Mouse (Mus musculus) adrenal gland, adult 18-20 months (tissue): ENCODE results near the gene Tln1. TPM values are rescaled to one million over a fixed set of nuclear protein-coding genes. Genes with fewer than 3 reads are reported as not detected.
"Not testable (repeated sequence)": the region's sequence is repeated elsewhere in the genome, so short reads cannot be mapped to it uniquely, and the experiment has no call there.

Experiments used
- DNase-seq, 2 experiments: peaks; one replicate each; pipeline ENCODE4 v3.0.0; 2021 to 2022; ENCODE audit warnings: low spot score in 2 of 2
- total RNA-seq, 2 experiments: library from RNA; stranded (reverse); gene quantifications; 1 replicate in 1 of 2; 2 replicates in 1 of 2; pipeline ENCODE4 v1.2.3; 2021

The Tln1 gene
- total RNA-seq, 2 experiments from 2014 or later: 167 to 208 TPM

- no peak for DNase-seq
Observed at GRCm38 (mm10) chr4:43507938-43508665, 54.4 kb downstream of the Tln1 start.

- DNase-seq: no peak
Observed at GRCm38 (mm10) chr4:43506536-43507185, 55.8 kb downstream of the Tln1 start, which contains the start of gene Car9. TSS of gene Car9 (plus strand) at chr4:43506966.

- DNase-seq: no peak
Observed at GRCm38 (mm10) chr4:43506074-43506473, 56.4 kb downstream of the Tln1 start.

- no peak for DNase-seq
Observed at GRCm38 (mm10) chr4:43504269-43504668, 58.2 kb downstream of the Tln1 start.

DNA sequence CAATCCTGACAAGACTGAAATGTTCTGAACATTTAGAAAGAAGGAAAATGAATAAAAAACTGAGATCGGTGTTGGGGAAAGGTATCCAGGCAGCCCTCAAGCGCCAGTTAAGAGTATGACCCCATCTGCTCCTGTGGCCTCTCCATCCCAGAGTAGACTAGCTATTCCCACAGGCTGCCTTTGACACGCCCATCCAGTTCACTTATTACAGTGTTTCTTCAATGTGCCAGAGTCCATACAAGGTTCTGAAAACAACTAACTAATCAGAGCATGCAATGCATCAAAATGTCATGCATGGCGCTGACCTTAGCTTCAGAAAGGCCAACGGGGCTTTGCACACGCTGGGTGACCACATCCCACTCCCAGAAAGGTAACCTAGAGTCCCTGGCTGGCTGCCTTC is 59.0 kb downstream of the Tln1 start:
- no peak for DNase-seq

- no peak for DNase-seq
Observed at GRCm38 (mm10) chr4:43503041-43503440, 59.5 kb downstream of the Tln1 start.

DNA sequence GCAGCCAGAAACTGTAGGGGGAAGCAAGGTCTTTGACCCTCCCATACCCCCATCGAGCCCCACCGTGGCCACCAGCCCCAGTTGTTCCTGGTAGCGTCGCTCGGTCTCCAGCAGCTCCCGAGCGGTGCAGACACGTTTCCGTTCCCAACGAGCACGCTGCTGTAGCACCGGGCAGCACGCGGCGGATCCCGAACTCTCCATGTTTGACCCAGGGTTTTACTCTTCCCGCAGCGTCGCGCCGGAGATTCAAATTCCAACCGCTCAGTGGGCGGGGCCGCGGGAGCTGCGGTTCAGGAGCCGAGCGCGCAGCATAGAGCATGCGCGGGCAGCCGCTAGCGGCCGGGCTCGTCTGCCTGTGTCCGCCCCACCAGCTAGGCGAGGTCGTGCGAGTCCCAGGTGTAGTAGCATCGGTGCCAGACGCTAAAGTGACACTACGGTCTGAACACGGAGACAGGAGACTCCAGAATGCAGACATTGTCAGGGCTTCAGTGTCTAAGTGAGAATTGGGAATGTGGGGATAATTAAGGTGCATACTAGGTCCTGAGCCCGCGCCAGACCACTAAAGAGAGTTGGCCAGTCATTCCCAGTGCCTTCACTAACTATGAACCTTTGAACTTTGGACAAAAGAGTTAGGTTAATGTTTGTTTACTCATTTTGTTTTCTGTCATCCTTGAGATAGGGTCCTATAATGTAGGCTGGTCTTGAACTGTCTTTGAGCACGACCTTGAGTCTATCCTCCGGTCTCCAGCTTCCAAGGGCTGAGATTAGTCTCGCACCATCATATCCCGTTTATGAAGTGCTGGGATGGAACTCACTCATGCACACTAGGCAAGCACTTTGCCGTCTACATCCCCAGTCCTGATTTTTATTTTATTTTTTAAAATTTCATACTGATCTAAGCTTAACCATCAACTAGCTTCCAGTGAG is 62.8 kb downstream of the Tln1 start, which contains the start of gene Arhgef39:
Gene Arhgef39 (minus strand): TSS at position 289 of the 927 bp plus-strand sequence.
- DNase-seq: peak; percentile 78 to 83

- DNase-seq: no peak
Observed at GRCm38 (mm10) chr4:43498983-43499382, 63.5 kb downstream of the Tln1 start.

- no peak for DNase-seq
Observed at GRCm38 (mm10) chr4:43497946-43498345, 64.5 kb downstream of the Tln1 start.

DNA sequence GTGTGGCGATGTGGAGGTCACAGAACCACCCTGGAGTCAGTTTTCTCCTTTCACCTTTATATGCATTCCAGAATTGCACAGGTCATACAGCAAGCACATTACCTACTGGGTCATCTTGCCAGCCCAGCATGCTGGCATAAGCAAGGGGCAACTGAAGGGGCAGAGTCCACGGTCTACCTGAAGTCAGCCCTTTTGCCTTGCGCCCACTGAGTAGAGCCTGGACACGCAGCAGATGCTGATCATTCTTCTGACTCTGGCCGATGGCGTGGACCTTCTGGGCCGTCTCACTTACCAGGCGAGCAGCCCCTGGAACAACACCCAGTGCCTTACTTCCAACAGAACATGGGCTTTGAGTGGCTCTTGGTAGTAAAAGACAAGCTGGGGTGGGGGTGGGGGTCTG is 65.1 kb downstream of the Tln1 start:
- DNase-seq: no peak

- no peak for DNase-seq
Observed at GRCm38 (mm10) chr4:43496587-43496986, 65.9 kb downstream of the Tln1 start.

GRCm38 (mm10) chr4:43493846-43494240 is 68.6 kb downstream of the Tln1 start:
- DNase-seq: no peak

GRCm38 (mm10) chr4:43493186-43493845 is 69.2 kb downstream of the Tln1 start:
- DNase-seq: peak; percentile 97 to 98

DNA sequence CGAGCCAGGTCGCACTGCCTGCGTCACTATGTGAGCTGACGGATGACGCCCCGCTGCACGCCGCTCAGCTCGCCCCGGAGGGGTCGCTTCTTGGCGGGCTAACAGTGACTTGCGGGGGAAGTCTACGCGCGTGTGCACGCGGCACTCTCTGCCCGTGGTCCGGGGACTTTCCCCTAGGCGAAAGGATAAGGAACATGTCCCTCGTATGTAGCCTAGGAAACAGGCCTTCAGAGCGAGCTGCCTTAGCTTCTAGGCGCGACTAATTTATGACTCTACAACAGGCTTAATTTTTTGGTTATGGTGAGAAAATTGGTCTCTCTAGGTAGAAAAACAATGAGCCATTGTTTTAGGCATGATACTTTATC is 69.7 kb downstream of the Tln1 start, which contains the start of gene Ccdc107:
Gene Ccdc107 (plus strand): TSS at position 80 of the 365 bp plus-strand sequence.
- DNase-seq: peak; percentile 81 to 82

GRCm38 (mm10) chr4:43492101-43492820 is 70.2 kb downstream of the Tln1 start:
- no peak for DNase-seq

DNA sequence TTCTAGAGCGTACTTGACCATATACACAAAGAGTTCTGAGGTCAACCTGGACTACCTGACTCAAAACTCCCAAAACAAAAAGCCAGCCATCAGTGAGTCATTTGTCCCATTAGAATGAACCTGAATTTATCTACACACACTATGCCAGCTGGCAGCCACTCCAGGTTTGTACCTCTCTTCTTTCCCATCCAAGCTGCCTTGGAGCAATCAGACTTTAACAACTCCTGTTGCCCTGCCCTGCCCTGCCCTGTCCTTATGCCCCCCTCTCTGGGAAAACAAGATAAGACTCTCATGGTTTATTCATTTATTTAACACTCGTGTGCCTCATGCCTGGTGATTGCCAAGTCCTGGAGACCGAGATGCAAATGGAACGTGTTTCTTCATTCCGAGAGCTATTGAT is 71.7 kb downstream of the Tln1 start:
- no peak for DNase-seq

GRCm38 (mm10) chr4:43489611-43490010 is 72.9 kb downstream of the Tln1 start:
- no peak for DNase-seq

- DNase-seq: not testable (repeated sequence)
Observed at GRCm38 (mm10) chr4:43485666-43486065, 76.8 kb downstream of the Tln1 start.

GRCm38 (mm10) chr4:43483535-43484091 is 78.9 kb downstream of the Tln1 start, which contains the start of gene Sit1:
TSS of gene Sit1 (minus strand) at chr4:43483734.
- no peak for DNase-seq

DNA sequence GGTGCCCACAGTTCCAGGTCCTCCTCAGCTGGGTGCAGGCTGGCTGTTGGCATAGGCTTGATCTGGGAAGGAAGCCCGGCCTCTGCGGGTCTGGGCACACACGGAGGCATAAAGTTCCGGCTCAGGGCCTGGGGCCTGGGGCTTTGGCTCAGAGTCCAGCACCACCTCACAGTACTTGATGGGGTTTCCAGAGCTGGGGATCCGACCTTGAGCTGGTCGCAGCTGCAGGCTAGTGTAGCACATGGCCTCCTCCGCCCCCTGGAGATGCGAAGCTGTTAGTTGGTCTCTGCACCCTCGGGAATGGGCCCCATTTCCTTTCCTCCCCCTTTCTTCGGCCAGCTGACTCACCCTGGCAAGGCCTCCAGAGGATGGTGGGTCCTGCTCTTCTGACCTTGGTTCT is 79.9 kb downstream of the Tln1 start:
- DNase-seq: peak in 1 of 2 experiments; percentile 40
